Mouse (Mus musculus): ENCODE measurements around the gene Tmem235.

DNA sequence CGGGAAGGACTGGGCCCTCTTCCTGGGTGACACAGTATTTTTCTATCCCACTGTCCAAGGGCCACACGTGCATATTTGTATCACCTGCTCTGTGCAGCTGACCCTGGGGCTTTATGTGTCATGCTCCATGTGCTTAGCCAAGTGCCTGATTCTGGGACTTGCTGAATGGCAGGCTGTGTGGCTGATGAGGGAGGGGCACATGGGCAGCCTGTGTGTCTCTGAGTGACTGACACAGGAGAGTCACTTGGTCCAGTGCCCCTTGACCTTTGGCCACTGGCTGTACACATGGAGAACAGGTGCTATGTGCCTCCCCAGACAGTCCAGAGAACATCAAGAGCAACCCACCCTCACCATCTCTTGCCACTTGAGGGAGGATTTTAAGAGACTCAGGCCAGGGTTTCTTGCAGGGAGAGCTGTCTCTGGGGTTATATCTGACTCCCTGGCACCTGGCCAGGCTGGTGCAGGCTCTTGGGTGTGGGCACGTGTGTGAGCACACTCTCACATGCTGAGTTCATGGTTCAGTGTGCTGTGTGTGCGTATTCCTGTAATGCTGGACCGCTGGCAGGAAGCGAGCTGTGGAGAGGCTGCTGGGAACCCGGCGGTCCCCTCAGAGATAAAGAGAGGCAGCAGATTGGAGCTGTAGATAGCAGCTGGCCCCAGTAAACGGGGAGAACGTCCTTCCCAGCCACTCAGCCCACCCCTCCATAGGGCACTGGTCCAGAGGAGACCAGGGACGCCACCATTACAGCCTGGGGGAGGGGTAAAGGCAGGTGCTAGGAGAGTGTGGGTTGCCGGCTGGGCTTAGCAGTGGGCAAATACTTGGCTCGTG, 17.6 kb downstream of the Tmem235 start:
- TF ChIP-seq CTCF (IDR thresholded peaks at IDR 0.05; ENCODE audit: control insufficient read depth, insufficient read depth, insufficient read length) (no peak), MAX (IDR thresholded peaks at IDR 0.05) (no peak), CEBPB (IDR thresholded peaks at IDR 0.05; ENCODE audit: low read depth) (no peak), USF1 (IDR thresholded peaks at IDR 0.05; ENCODE audit: low read depth) (no peak), MYOD1 (IDR thresholded peaks at IDR 0.05; ENCODE audit: control insufficient read depth, insufficient read length, low read depth) (no peak)
